Mouse (Mus musculus) spleen, postnatal 10 days (tissue): ENCODE results near the gene Lgmn.

Experiments
- DNase-seq, 2 experiments: peaks; one replicate each; pipeline ENCODE4 v3.0.0; 2021 to 2022; ENCODE audit warnings: low spot score in 2 of 2

The Lgmn gene

GRCm38 (mm10) chr12:102434107-102434506 is 5.5 kb downstream of the Lgmn start:
- no peak for DNase-seq

- no peak for DNase-seq
Measured at GRCm38 (mm10) chr12:102432238-102432637, 7.4 kb downstream of the Lgmn start.

GRCm38 (mm10) chr12:102430228-102430627 is 9.4 kb downstream of the Lgmn start:
- no peak for DNase-seq

GRCm38 (mm10) chr12:102429656-102430055 is 10.0 kb downstream of the Lgmn start:
- DNase-seq, result no peak

GRCm38 (mm10) chr12:102426285-102426684 is 13.3 kb downstream of the Lgmn start:
- DNase-seq, result peak; percentile 43 to 65

GRCm38 (mm10) chr12:102425048-102425578 is 14.5 kb downstream of the Lgmn start:
- DNase-seq, result no peak

GRCm38 (mm10) chr12:102424456-102424855 is 15.2 kb downstream of the Lgmn start:
- DNase-seq, result no peak

- no peak for DNase-seq
Measured at GRCm38 (mm10) chr12:102423625-102424024, 16.0 kb downstream of the Lgmn start.

- no peak for DNase-seq
Measured at GRCm38 (mm10) chr12:102422623-102423320, 16.8 kb downstream of the Lgmn start.

GRCm38 (mm10) chr12:102422065-102422464 is 17.5 kb downstream of the Lgmn start:
- no peak for DNase-seq

GRCm38 (mm10) chr12:102420168-102420890 is 19.3 kb downstream of the Lgmn start:
- no peak for DNase-seq

- DNase-seq, result no peak
Measured at GRCm38 (mm10) chr12:102419544-102419943, 20.1 kb downstream of the Lgmn start.

- DNase-seq, result no peak
Measured at GRCm38 (mm10) chr12:102417701-102418100, 21.9 kb downstream of the Lgmn start.

GRCm38 (mm10) chr12:102416955-102417510 is 22.6 kb downstream of the Lgmn start:
- DNase-seq, result no peak

- DNase-seq, result no peak
Measured at GRCm38 (mm10) chr12:102416391-102416837, 23.2 kb downstream of the Lgmn start.

- no peak for DNase-seq
Measured at GRCm38 (mm10) chr12:102414686-102415085, 24.9 kb downstream of the Lgmn start.

- DNase-seq, result no peak
Measured at GRCm38 (mm10) chr12:102413171-102413570, 26.4 kb downstream of the Lgmn start.

GRCm38 (mm10) chr12:102398588-102398987 is 41.0 kb downstream of the Lgmn start:
- no peak for DNase-seq

GRCm38 (mm10) chr12:102395998-102396991 is 43.3 kb downstream of the Lgmn start:
- no peak for DNase-seq

GRCm38 (mm10) chr12:102395537-102395936 is 44.1 kb downstream of the Lgmn start:
- no peak for DNase-seq

- DNase-seq, result no peak
Measured at GRCm38 (mm10) chr12:102394496-102394895, 45.1 kb downstream of the Lgmn start.
